Mouse (Mus musculus): Measurements from ENCODE around the gene Uqcc2.
A peak's percentile ranks its signal among the peaks of the same experiment; 100 is the strongest.

DNA sequence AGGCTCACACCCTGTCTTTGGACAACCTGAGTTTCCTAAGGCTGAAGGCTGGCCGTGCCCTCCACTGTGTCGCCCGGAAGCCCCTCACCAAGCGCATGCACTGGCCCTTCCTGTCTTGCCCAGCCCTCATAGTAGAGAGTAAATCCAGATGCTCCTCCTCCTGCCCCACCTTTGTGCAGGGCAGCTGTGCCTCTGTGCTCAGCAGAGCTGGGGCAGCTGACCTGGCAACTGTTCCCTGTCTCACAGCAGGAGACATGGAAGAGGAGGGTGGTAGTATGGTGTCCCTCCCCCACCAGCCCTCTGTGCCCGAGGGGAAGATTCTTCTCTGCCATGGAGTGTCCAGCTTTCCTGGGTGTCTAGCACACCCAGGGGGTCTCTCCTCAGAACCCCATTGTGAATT, 32.0 kb downstream of the Uqcc2 start:
- TF ChIP-seq POLR2A (IDR thresholded peaks at IDR 0.05; ENCODE audit: insufficient read length, low read depth) = no peak
- TF ChIP-seq MYOD1 (IDR thresholded peaks at IDR 0.05; ENCODE audit: control insufficient read depth in 1 of 3, insufficient read length in 2 of 3, low read depth in 2 of 3) = peak in 2 of 3 experiments; percentile 70 to 82
- no peak for TF ChIP-seq POLR2AphosphoS2 (IDR thresholded peaks at IDR 0.05; ENCODE audit: insufficient read length, low read depth)
- no peak for TF ChIP-seq CEBPB (IDR thresholded peaks at IDR 0.05; ENCODE audit: insufficient read depth, poor library complexity, severe bottlenecking)
- peak in 2 of 3 experiments; percentile 70 to 79 for TF ChIP-seq MYOG (IDR thresholded peaks at IDR 0.05; ENCODE audit: control insufficient read depth in 1 of 3, insufficient read depth in 1 of 3, insufficient read length in 2 of 3, low read depth in 2 of 3)
- no peak for TF ChIP-seq MAX (IDR thresholded peaks at IDR 0.05; ENCODE audit: low read depth)
